Mouse (Mus musculus) heart, embryonic 15.5 days (tissue): ENCODE data around the gene Mdp1. TPM values are rescaled to one million over a fixed set of nuclear protein-coding genes. Genes with fewer than 3 reads are reported as not detected.

Experiments
- ATAC-seq: fragments of 200-750 bp; cut with Nextera tagmentation; replicated peaks from 2 replicates; pipeline ENCODE4 v1.8.0; 2017; ENCODE audit warnings: low read depth, moderate TSS enrichment; ENCODE audit not compliant: insufficient number of reproducible peaks, insufficient read depth, low FRiP score
- H3K27ac ChIP-seq: fragments of 300-500 bp; sonication (generic); 2 replicates; pipeline ENCODE4 v1.5.1; 2015; ENCODE audit warnings: mild to moderate bottlenecking, inconsistent platforms
- H3K27me3 ChIP-seq: fragments of 300-500 bp; sonication (generic); 2 replicates; pipeline ENCODE4 v1.6.1; 2015; ENCODE audit warnings: inconsistent platforms
- H3K36me3 ChIP-seq: fragments of 300-500 bp; sonication (generic); 2 replicates; pipeline ENCODE4 v1.6.1; 2015; ENCODE audit warnings: mild to moderate bottlenecking, inconsistent platforms
- H3K4me1 ChIP-seq: fragments of 300-500 bp; sonication (generic); replicated peaks from 2 replicates; pipeline ENCODE4 v1.6.1; 2015; ENCODE audit warnings: inconsistent platforms
- H3K4me2 ChIP-seq: fragments of 300-500 bp; sonication (generic); 2 replicates; pipeline ENCODE4 v1.6.1; 2015; ENCODE audit warnings: inconsistent platforms, mild to moderate bottlenecking, moderate library complexity
- H3K4me3 ChIP-seq: fragments of 300-500 bp; sonication (generic); 2 replicates; pipeline ENCODE4 v1.5.1; 2015; ENCODE audit warnings: mild to moderate bottlenecking, inconsistent platforms
- H3K9ac ChIP-seq: fragments of 300-500 bp; sonication (generic); 2 replicates; pipeline ENCODE4 v1.6.1; 2015; ENCODE audit warnings: mild to moderate bottlenecking, inconsistent platforms
- H3K9me3 ChIP-seq: fragments of 300-500 bp; sonication (generic); replicated peaks from 2 replicates; pipeline ENCODE4 v1.6.1; 2016; ENCODE audit warnings: inconsistent platforms
- WGBS: fragments of 180-500 bp; shearing (Covaris S2); methylation state at CpG from one replicate; pipeline ENCODE4 v1.1.7; 2015; ENCODE audit warnings: mixed read lengths; 5-methylcytosine and 5-hydroxymethylcytosine counted together
- polyA plus RNA-seq: library from polyadenylated mRNA; unstranded; fragments of >200 nt; fragmentation: Nextera tagmentation; extraction: Ambion mirVana; gene quantifications from 2 replicates; pipeline ENCODE4 v1.2.1, GENCODE M21; 2015

The Mdp1 gene
- polyA plus RNA-seq, 1 experiment from 2014 or later: 90.0 TPM

DNA sequence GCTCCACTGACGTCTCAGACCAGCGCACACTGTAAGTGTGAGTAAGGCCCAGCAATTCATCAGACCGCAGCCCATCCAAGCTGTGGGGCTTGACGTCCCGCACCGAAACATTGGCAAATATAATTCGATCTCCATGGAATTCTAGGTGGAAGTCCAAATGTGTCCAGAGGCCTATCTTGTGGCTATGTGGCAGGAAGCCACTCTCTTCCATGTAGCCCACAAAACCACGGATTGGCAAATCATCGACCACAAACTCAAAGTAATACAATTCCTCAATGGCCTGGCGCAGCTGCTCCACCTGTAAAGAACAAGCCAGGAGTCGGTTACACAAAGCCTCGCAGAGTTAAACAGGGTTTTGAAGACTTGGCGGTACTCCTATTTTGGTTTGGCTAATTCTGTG, 19.0 kb downstream of the Mdp1 start:
- Histone ChIP-seq H3K4me2 (no peak overlapping the region), H3K27ac (no peak overlapping the region), H3K36me3 (peaks cover 51% of the 10 kb centered on the region), H3K9ac (no peak overlapping the region), H3K27me3 (no peaks in the 10 kb centered on the region), H3K4me3 (no peak overlapping the region), H3K9me3 (no peaks in the 10 kb centered on the region), H3K4me1 (peaks cover 22% of the 10 kb centered on the region)
- 93% methylated on average over 13 of the region's 13 CpGs for WGBS
- ATAC-seq: no peak

DNA sequence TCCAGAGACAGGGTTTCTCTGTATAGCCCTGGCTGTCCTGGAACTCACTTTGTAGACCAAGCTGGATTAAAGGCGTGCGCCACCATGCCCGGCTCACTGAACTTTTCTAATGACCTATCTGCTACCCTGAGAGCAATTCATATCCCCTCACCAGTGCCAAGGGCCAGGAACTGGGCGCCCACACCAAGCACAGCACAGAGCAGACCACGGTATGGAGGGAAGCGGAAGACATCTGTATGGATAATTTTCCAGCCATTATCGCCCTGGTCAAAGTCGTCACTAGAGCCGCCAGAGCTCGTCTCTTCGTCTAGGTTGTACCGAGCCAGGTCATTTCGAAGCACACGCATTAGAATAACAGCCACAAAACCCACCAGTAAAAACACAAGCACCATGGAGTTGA, 19.5 kb downstream of the Mdp1 start:
- no peaks in the 10 kb centered on the region for H3K9me3 ChIP-seq
- H3K4me1 ChIP-seq: peaks cover 26% of the 10 kb centered on the region
- peaks cover 54% of the 10 kb centered on the region for H3K36me3 ChIP-seq
- no peak overlapping the region for H3K4me3 ChIP-seq
- H3K27me3 ChIP-seq: no peaks in the 10 kb centered on the region
- no peak overlapping the region for H3K27ac ChIP-seq
- ATAC-seq: no peak
- H3K4me2 ChIP-seq: no peak overlapping the region
- WGBS: 96% methylated on average over 14 of the region's 14 CpGs
- H3K9ac ChIP-seq: no peak overlapping the region

DNA sequence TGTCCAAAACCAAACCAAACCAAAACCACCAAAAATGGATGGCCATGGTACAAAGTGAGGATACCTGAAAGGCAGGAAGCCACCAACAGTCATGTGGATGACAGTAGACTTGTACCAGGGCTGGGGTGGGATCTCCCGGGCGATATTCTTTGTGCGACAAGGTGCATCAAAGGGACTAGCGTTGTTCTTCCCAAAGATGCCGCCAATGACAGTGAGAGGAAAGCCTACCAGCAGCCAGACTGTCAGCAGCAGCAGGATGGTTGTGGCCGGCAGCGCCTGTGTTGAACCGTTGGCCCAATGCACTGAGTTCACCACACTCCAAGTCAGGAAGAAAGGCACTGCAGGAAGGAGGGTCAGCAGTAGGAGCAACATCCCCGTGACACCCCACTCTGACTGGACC, 22.5 kb downstream of the Mdp1 start, which contains the start of gene Gm49378:
Gene Gm49378, minus strand, starts transcription at position 101 of the 400 bp plus-strand sequence.
- H3K4me2 ChIP-seq: no peak within 1 kb of the TSS
- peaks cover 26% of the 10 kb centered on the region for H3K4me1 ChIP-seq
- no peaks in the 10 kb centered on the region for H3K27me3 ChIP-seq
- no peak within 1 kb of the TSS for H3K27ac ChIP-seq
- H3K4me3 ChIP-seq: no peak within 1 kb of the TSS
- peaks cover 68% of the 10 kb centered on the region for H3K36me3 ChIP-seq
- ATAC-seq: no peak
- no peaks in the 10 kb centered on the region for H3K9me3 ChIP-seq
- 90% methylated on average over 9 of the region's 9 CpGs for whole genome bisulfite sequencing
- no peak within 1 kb of the TSS for H3K9ac ChIP-seq

DNA sequence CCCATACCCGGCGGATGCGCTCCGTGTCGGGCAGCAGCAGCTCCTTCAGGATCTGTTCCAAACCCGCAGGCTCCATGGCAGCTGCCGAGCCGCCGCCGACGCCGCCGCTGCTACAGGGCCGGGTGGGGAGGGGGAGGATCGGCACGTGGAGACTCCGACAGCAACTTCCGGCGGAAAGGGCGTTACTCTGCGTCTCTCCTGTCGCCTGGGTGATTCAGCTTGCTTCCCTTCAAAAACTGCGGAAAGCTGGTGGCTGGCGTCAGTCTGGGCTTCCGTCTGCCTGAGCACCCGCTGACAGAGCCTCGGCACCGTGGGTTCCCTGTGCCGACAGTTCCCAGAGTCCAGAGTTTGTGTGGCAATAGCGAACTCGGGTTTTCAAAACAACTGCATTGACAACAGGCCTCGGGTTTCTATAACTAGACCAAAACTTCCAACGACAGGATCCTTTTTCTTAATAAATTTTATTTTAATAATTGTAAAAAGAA, 24.7 kb downstream of the Mdp1 start, which contains the start of gene Ipo4:
Gene Ipo4, minus strand, starts transcription at position 435 of the 485 bp plus-strand sequence.
- Histone ChIP-seq H3K36me3 (peaks cover 81% of the 10 kb centered on the region), H3K4me2 (peak within 1 kb of the TSS; percentile 97), H3K9ac (peak within 1 kb of the TSS; percentile 73), H3K9me3 (no peaks in the 10 kb centered on the region), H3K27ac (peak within 1 kb of the TSS; percentile 76), H3K4me3 (peak within 1 kb of the TSS; percentile 71), H3K27me3 (no peaks in the 10 kb centered on the region), H3K4me1 (peaks cover 20% of the 10 kb centered on the region)
- 1% methylated on average over 33 of the region's 33 CpGs for WGBS
- ATAC-seq: peak; percentile 87

DNA sequence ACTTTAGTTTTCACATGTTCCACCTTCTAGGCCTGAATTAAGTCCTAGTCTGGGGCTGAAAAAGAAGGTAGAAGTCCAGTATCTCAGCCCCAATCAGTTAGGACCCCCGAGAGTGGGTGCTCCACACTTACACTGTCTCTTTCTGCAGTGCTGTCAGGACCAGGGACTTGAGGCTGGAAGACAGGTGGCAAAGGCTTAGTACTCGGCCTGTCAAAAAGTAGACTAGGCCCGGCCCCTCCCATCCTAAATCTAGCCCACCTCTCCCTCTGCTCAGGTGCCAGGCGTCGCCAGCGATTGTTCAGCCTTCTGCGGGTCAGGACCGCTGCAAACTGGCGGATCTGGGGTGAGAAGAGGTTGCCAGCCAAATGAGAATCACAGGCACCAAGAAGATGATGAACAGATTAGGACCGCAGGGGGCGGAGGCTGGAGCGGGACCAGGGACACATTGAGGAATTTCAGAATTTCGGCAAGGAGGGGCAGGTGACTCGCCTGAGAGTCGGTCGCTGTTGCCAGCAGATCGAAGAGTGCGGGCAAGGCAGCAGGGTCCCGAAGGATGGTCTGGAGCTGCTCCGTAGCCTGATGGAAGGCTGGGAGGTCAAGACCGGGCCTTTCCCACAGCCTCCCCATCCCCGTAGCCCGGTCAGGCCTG, 25.3 kb downstream of the Mdp1 start:
- WGBS: 3% methylated on average over 23 of the region's 23 CpGs
- peak; percentile 36 for ATAC-seq
- H3K9me3 ChIP-seq: no peaks in the 10 kb centered on the region
- H3K4me1 ChIP-seq: peaks cover 20% of the 10 kb centered on the region
- peak overlapping the region; percentile 71 for H3K4me3 ChIP-seq
- H3K4me2 ChIP-seq: peak overlapping the region; percentile 97
- peak overlapping the region; percentile 73 for H3K9ac ChIP-seq
- peak overlapping the region; percentile 76 for H3K27ac ChIP-seq
- H3K36me3 ChIP-seq: peaks cover 82% of the 10 kb centered on the region
- no peaks in the 10 kb centered on the region for H3K27me3 ChIP-seq

DNA sequence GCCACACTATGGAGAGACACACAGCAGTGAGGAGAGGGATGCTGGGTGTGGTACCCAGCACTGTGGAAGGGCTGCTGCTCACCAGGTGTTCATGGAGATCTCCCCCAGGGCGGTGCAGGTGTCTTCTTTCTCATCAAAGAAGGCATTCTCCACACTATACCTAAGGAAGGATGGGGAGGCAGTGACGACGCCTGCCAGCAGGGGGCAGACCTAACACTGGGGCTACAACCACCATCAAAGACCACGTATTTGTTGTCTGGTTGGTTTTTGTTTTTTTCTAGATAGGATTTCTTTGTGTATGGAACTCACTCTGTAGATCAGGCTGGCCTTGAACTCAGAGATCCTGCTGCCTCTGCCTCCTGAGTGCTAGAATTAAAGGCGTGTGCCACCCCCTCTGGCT, 31.0 kb downstream of the Mdp1 start:
- no peak for ATAC-seq
- H3K27me3 ChIP-seq: no peaks in the 10 kb centered on the region
- 57% methylated on average over 5 of the region's 5 CpGs for WGBS
- H3K9me3 ChIP-seq: no peaks in the 10 kb centered on the region
- H3K4me3 ChIP-seq: no peak overlapping the region
- H3K36me3 ChIP-seq: peaks cover 95% of the 10 kb centered on the region
- no peak overlapping the region for H3K4me2 ChIP-seq
- H3K27ac ChIP-seq: no peak overlapping the region
- no peak overlapping the region for H3K9ac ChIP-seq
- peaks cover 9% of the 10 kb centered on the region; the same call in 1 of the 2 replicates for H3K4me1 ChIP-seq

DNA sequence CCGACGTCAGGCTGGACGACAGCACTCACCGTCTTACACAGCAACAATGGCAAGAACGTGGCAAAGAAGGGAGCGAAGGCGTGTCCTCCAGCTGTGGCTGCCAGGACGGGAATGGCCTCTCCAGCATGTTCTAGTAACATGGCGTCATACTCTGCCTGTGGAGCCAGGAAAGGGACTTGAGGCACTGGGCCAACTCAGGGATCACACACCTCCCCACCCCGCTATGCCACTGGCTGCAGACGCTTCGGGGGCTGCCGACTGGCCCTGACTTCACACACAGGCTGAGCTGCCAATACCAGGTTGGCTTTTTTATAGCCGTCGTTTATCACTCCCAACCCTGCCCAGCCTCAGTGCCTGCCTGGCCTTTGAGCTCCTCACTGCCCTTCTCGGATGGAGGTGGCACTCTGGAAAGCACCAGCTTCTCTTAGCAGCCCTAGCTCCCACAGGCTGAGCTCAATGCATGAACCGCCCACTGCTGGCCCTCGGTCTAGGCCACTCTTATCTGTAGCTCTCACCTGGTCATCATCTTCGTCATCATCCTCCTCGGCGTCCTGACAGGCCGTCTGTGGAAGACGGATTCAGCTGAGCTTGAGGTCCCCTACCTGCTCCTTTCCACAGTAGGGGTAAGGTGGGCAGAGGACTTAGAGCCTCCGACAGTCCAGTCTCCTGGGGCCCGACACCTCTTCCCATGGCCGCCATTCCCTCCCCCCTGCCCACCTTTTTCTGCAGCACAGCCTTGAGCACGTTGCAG, 32.1 kb downstream of the Mdp1 start:
- H3K27ac ChIP-seq: no peak overlapping the region
- H3K4me2 ChIP-seq: no peak overlapping the region
- peaks cover 85% of the 10 kb centered on the region for H3K36me3 ChIP-seq
- ATAC-seq: no peak
- 0 out of 2 replicates have a peak, but pooled peaks cover 4% of the 10 kb centered on the region for H3K4me1 ChIP-seq
- 85% methylated on average over 27 of the region's 27 CpGs for WGBS
- H3K9ac ChIP-seq: no peak overlapping the region
- H3K9me3 ChIP-seq: no peaks in the 10 kb centered on the region
- H3K4me3 ChIP-seq: no peak overlapping the region
- no peaks in the 10 kb centered on the region for H3K27me3 ChIP-seq

DNA sequence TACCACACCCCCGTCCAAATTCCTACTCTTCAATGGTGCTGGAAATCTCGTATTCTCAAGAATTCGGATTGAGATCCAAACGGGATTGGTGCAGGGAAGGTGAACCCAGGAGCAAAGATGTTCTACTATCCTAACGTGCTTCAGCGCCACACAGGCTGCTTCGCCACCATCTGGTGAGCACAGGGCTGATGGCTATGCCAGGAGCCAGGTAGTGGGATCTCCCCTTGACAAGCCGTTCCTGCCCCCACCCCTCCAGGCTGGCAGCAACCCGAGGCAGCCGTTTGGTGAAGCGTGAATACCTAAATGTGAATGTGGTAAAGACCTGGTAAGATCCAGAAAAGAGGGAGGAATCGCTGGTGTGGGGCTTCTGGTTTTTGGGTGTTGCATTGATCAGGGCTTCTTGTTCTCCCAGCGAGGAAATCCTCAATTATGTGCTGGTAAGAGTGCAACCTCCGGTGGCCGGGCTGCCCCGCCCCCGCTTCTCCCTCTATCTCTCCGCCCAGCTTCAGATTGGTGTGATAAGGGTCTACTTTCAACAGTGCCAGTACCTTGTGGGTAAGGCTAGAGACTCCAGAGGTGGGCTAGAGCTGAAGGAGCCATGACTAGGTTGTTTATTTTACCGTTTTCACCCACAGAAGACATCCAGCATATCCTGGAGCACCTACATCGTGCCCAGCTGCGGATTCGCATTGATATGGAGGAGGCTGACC, 41.7 kb downstream of the Mdp1 start:
- Histone ChIP-seq H3K9me3 (no peaks in the 10 kb centered on the region), H3K27ac (no peak overlapping the region), H3K27me3 (no peaks in the 10 kb centered on the region), H3K4me1 (peaks cover 8% of the 10 kb centered on the region), H3K36me3 (no peaks in the 10 kb centered on the region), H3K9ac (peak overlapping the region; percentile 29; the same call in 1 of the 2 replicates), H3K4me2 (peak overlapping the region; percentile 56), H3K4me3 (peak overlapping the region; percentile 32)
- WGBS: 31% methylated on average over 22 of the region's 22 CpGs
- no peak for ATAC-seq

DNA sequence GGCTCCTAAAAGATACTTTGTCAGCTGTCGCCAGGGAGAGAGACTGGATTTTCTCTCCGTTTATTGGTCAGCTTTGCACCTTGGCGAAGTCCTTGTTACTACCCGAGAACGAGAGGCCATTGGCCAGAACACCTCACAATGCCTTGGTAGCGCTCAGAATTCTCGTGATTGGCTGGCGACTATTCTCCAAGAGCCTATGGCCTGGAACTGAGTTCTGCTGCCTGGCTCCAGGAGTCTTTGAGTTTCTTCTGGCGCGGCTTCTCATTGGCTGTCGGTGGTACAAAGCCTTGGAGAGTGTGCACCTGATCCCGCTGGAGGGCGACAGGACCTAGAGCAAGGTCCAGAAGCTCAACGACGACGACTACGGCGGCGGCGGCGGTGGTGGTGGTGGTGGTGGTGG, 42.5 kb downstream of the Mdp1 start, which contains the start of gene Rec8:
Gene Rec8, plus strand, starts transcription at position 216 of the 400 bp plus-strand sequence.
- H3K9me3 ChIP-seq: no peaks in the 10 kb centered on the region
- peak within 1 kb of the TSS; percentile 32 for H3K4me3 ChIP-seq
- H3K36me3 ChIP-seq: no peaks in the 10 kb centered on the region
- H3K9ac ChIP-seq: peak within 1 kb of the TSS; percentile 29; the same call in 1 of the 2 replicates
- peaks cover 10% of the 10 kb centered on the region for H3K4me1 ChIP-seq
- H3K4me2 ChIP-seq: peak within 1 kb of the TSS; percentile 56
- H3K27me3 ChIP-seq: no peaks in the 10 kb centered on the region
- ATAC-seq: peak; percentile 83
- H3K27ac ChIP-seq: no peak within 1 kb of the TSS
- 15% methylated on average over 21 of the region's 21 CpGs for WGBS

DNA sequence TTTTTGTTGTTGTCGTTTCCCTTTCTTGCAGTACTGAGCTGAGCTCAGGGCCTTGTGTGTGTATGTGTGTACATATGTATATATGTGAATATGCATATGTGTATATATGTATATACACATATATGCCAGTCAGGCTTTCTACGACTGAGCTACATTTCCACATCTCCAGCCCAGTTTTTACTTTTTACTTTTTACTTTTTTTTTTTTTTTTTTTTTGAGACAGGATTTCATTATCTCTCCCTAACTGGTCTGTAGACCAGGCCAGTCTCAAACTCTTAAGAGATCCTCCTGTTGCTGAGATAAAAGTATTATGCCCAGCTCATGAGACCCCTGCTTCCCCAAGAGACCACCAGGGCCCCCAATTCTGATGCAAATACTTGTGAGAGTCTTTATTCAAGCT, 43.5 kb downstream of the Mdp1 start:
- Histone ChIP-seq H3K9ac (no peak overlapping the region), H3K4me3 (no peak overlapping the region), H3K27ac (no peak overlapping the region), H3K4me2 (no peak overlapping the region), H3K36me3 (no peaks in the 10 kb centered on the region), H3K9me3 (no peaks in the 10 kb centered on the region), H3K4me1 (peaks cover 15% of the 10 kb centered on the region), H3K27me3 (no peaks in the 10 kb centered on the region)
- ATAC-seq: no peak
- WGBS: 82% methylated on average over 2 of the region's 2 CpGs

DNA sequence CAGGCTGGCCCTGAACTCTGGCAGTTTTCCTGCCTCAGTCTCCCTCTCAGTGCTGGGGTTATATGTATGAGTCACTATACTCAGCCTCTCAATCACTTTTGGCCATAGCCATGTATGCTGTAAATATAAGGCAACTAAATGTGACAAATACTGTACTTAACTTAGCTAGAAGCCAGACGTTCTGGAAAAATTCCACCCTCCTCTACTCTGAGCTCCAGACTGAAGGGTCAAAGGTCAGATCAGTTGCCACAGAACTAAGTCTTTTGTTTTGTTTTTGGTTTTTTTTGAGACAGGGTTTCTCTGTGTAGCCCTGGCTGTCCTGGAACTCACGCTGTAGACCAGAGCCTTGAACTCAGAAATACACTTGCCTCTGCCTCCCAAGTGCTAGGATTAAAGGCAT, 44.4 kb downstream of the Mdp1 start:
- no peak for ATAC-seq
- no peak overlapping the region for H3K27ac ChIP-seq
- no peaks in the 10 kb centered on the region for H3K36me3 ChIP-seq
- no peaks in the 10 kb centered on the region for H3K9me3 ChIP-seq
- H3K4me2 ChIP-seq: no peak overlapping the region
- no peak overlapping the region for H3K4me3 ChIP-seq
- no peaks in the 10 kb centered on the region for H3K27me3 ChIP-seq
- H3K9ac ChIP-seq: no peak overlapping the region
- peaks cover 15% of the 10 kb centered on the region for H3K4me1 ChIP-seq
- WGBS: 58% methylated on average over 2 of the region's 2 CpGs
